Mouse (Mus musculus) G1E-ER4 (cell line): ENCODE measurements around the gene Higd2a. TPM values are rescaled to one million over a fixed set of nuclear protein-coding genes. Genes with fewer than 3 reads are reported as not detected.

Experiments
- GATA1 ChIP-seq: IDR thresholded peaks from one replicate; pipeline ENCODE4 v1.8.0; 2012; ENCODE audit warnings: low read length, inconsistent platforms
- polyA plus RNA-seq: library from polyadenylated mRNA; stranded (reverse); fragments of >175 nt; gene quantifications from 2 replicates; pipeline ENCODE4 v1.2.3, GENCODE M21; 2012

The Higd2a gene
- polyA plus RNA-seq, 1 experiment: 13.0 TPM

- no peak for TF ChIP-seq GATA1
These were observed 15.4 kb downstream of the Higd2a start for GRCm38 (mm10) chr13:54605426-54605825.

- TF ChIP-seq GATA1: no peak
These were observed 17.2 kb downstream of the Higd2a start for GRCm38 (mm10) chr13:54607204-54607603.

GRCm38 (mm10) chr13:54608002-54608401, 18.0 kb downstream of the Higd2a start:
- no peak for TF ChIP-seq GATA1

GRCm38 (mm10) chr13:54608666-54609065, 18.7 kb downstream of the Higd2a start:
- no peak for TF ChIP-seq GATA1

- no peak for TF ChIP-seq GATA1
These were observed 19.3 kb downstream of the Higd2a start for GRCm38 (mm10) chr13:54609301-54609700.

GRCm38 (mm10) chr13:54610613-54610971, 20.6 kb downstream of the Higd2a start:
- no peak for TF ChIP-seq GATA1

- TF ChIP-seq GATA1: no peak
These were observed 21.2 kb downstream of the Higd2a start, which contains the start of gene Cltb for GRCm38 (mm10) chr13:54610972-54611754. Gene Cltb (minus strand): TSS chr13:54611344.

- no peak for TF ChIP-seq GATA1
These were observed 26.3 kb downstream of the Higd2a start for GRCm38 (mm10) chr13:54616307-54616706.

- TF ChIP-seq GATA1: no peak
These were observed 27.0 kb downstream of the Higd2a start for GRCm38 (mm10) chr13:54616998-54617397.

GRCm38 (mm10) chr13:54621155-54621932, 31.3 kb downstream of the Higd2a start, which contains the start of gene Faf2:
Gene Faf2 (plus strand): TSS chr13:54621784.
- no peak for TF ChIP-seq GATA1

GRCm38 (mm10) chr13:54621960-54622521, 32.0 kb downstream of the Higd2a start:
- TF ChIP-seq GATA1: no peak

GRCm38 (mm10) chr13:54629128-54629527, 39.1 kb downstream of the Higd2a start:
- no peak for TF ChIP-seq GATA1

GRCm38 (mm10) chr13:54632731-54633277, 42.8 kb downstream of the Higd2a start:
- no peak for TF ChIP-seq GATA1

- TF ChIP-seq GATA1: no peak
These were observed 45.0 kb downstream of the Higd2a start for GRCm38 (mm10) chr13:54635011-54635410.

Other genes starting within 250 kb of the Higd2a start
- not detected in 2 replicates for gene Cplx2, start 218.9 kb upstream of the Higd2a start, polyA plus RNA-seq
- 161 and 163 TPM in 2 replicates for gene Thoc3, start 121.4 kb upstream of the Higd2a start, polyA plus RNA-seq
- 4.5 and 5.0 TPM in 2 replicates for gene Simc1, start 86.4 kb upstream of the Higd2a start, polyA plus RNA-seq
- gene 4833439L19Rik, start 24.8 kb upstream of the Higd2a start, polyA plus RNA-seq: 39.7 and 48.4 TPM in 2 replicates
- gene Arl10, start 15.2 kb upstream of the Higd2a start, polyA plus RNA-seq: 8.0 and 12.2 TPM in 2 replicates
- 77.4 and 101 TPM in 2 replicates for gene Nop16, start 117 bp upstream of the Higd2a start, polyA plus RNA-seq
- gene Cltb, start 21.1 kb downstream of the Higd2a start, polyA plus RNA-seq: 67.4 and 91.2 TPM in 2 replicates
- 22.1 and 26.1 TPM in 2 replicates for gene Faf2, start 31.6 kb downstream of the Higd2a start, polyA plus RNA-seq
- gene Rnf44, start 103.7 kb downstream of the Higd2a start, polyA plus RNA-seq: 269 and 288 TPM in 2 replicates
- gene Cdhr2, start 111.3 kb downstream of the Higd2a start, polyA plus RNA-seq: not detected in 2 replicates
- gene Gprin1, start 159.7 kb downstream of the Higd2a start, polyA plus RNA-seq: not detected in 2 replicates
- gene Sncb, start 176.4 kb downstream of the Higd2a start, polyA plus RNA-seq: not detected in 2 replicates
- not detected in 2 replicates for gene Eif4e1b, start 193.8 kb downstream of the Higd2a start, polyA plus RNA-seq
- gene Tspan17, start 199.2 kb downstream of the Higd2a start, polyA plus RNA-seq: 0.14 and 0.17 TPM in 2 replicates